Mouse (Mus musculus) forebrain, embryonic 16.5 days (tissue): ENCODE data around the gene Rnf113a2. TPM values are rescaled to one million over a fixed set of nuclear protein-coding genes. Genes with fewer than 3 reads are reported as not detected.
A peak's percentile ranks its signal among the peaks of the same experiment; 100 is the strongest.

Experiments
- ATAC-seq: fragments of 200-750 bp; cut with Nextera tagmentation; 2 replicates; pipeline ENCODE4 v1.8.0; 2017; ENCODE audit warnings: mild to moderate bottlenecking, moderate library complexity
- H3K27ac ChIP-seq: fragments of 300-500 bp; sonication (generic); 2 replicates; pipeline ENCODE4 v1.5.1; 2014; ENCODE audit warnings: low read length, control low read depth
- H3K27me3 ChIP-seq: fragments of 300-500 bp; sonication (generic); replicated peaks from 2 replicates; pipeline ENCODE4 v1.6.1; 2014; ENCODE audit warnings: low read length; ENCODE audit not compliant: control insufficient read depth, insufficient read depth
- H3K36me3 ChIP-seq: fragments of 300-500 bp; sonication (generic); 2 replicates; pipeline ENCODE4 v1.6.1; 2014; ENCODE audit not compliant: control insufficient read depth, insufficient read depth
- H3K4me1 ChIP-seq: fragments of 300-500 bp; sonication (generic); replicated peaks from 2 replicates; pipeline ENCODE4 v1.6.1; 2014; ENCODE audit warnings: low read length; ENCODE audit not compliant: control insufficient read depth, insufficient read depth
- H3K4me2 ChIP-seq: fragments of 300-500 bp; sonication (generic); 2 replicates; pipeline ENCODE4 v1.6.1; 2014; ENCODE audit warnings: mild to moderate bottlenecking, low read length, control low read depth
- H3K4me3 ChIP-seq: fragments of 300-500 bp; sonication (generic); replicated peaks from 2 replicates; pipeline ENCODE4 v1.5.1; 2014; ENCODE audit warnings: mild to moderate bottlenecking, low read length, control low read depth
- H3K9ac ChIP-seq: fragments of 300-500 bp; sonication (generic); replicated peaks from 2 replicates; pipeline ENCODE4 v1.6.1; 2014; ENCODE audit warnings: low read depth, low read length, control low read depth
- H3K9me3 ChIP-seq: fragments of 300-500 bp; sonication (generic); 2 replicates; pipeline ENCODE4 v1.6.1; 2016; ENCODE audit warnings: low read length; ENCODE audit not compliant: control insufficient read depth
- WGBS: fragments of 180-500 bp; shearing (Covaris S2); extraction: QIAGEN DNeasy Blood & Tissue Kit; methylation state at CpG from one replicate; pipeline ENCODE4 v1.1.7; 2014; 5-methylcytosine and 5-hydroxymethylcytosine counted together
- polyA plus RNA-seq: library from polyadenylated mRNA; unstranded; fragments of >200 nt; fragmentation: Nextera tagmentation; extraction: Ambion mirVana; gene quantifications from 2 replicates; pipeline ENCODE4 v1.2.1, GENCODE M21; 2015

Gene Rnf113a2
- 26.9 and 30.1 TPM in 2 replicates for polyA plus RNA-seq

DNA sequence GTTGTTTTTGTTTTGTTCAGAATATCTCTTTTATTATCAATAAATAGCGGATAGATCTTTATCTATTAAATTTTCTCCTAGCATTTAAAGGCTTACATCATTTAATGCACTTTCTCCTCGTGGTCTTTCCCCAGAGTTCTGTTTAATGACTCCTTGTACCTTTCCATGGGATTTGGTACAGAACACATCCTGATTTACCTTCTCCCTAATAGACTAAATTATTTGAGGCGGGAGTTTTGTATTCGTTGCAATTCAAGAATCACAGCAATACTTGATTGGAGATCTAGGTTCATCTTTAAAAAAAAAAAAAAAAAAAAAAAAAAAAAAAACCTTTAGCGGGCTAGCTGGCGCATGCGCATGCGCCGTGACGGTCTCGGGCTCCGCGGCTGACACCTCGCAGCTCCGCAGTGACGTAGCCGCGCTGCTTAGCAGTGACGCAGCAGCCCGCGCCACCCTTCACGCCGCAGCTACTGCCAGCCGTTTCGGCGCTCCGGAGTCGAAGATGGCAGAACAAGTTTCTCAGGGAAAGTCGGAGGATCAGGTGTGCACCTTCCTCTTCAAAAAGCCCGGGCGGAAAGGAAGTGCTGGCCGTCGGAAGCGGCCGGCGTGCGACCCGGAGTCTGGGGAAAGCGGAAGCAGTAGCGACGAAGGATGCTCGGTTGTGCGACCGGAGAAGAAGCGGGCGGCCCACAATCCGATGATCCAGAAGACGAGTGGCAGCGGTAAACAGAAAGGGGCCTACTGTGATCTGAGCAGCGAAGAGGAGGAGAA lies at the start of gene Rnf113a2:
Gene Rnf113a2, plus strand, starts transcription at position 363 of the 771 bp plus-strand sequence.
- Histone ChIP-seq H3K9me3 (0 out of 2 replicates have a peak, but pooled peaks cover 3% of the 10 kb centered on the region), H3K36me3 (peaks cover 2% of the 10 kb centered on the region; the same call in 1 of the 2 replicates), H3K27ac (peak within 1 kb of the TSS; percentile 88), H3K4me2 (peak within 1 kb of the TSS; percentile 93), H3K9ac (peak within 1 kb of the TSS; percentile 71), H3K4me3 (peak within 1 kb of the TSS; percentile 80), H3K4me1 (peaks cover 8% of the 10 kb centered on the region), H3K27me3 (no peaks in the 10 kb centered on the region)
- WGBS = 3% methylated on average over 50 of the region's 50 CpGs
- ATAC-seq = peak; percentile 98

DNA sequence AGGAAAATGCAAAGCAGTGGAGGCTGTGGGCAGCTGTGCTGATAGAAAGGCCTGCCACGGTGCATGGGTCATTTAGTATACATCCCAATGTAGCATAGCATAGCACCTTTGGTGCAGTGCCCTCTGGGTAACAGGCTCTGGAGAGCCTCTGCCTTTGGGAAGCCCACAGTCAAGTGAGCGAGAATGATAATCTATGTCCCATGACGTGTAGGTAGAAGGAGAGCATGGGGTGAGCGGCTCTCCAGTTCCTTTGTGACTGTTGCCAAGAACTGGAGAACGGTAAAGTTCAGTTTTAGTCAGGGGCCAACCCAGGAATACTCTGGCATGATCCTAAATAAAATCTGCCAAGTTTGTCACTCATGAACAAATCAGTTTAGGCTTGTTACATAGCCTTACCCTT lies 45.3 kb upstream of the Rnf113a2 start:
- no peaks in the 10 kb centered on the region for H3K4me1 ChIP-seq
- H3K4me3 ChIP-seq = no peak overlapping the region
- WGBS = 95% methylated on average over 5 of the region's 5 CpGs
- H3K27ac ChIP-seq = no peak overlapping the region
- peaks cover 52% of the 10 kb centered on the region for H3K36me3 ChIP-seq
- H3K27me3 ChIP-seq = no peaks in the 10 kb centered on the region
- ATAC-seq = no peak
- H3K9me3 ChIP-seq = no peaks in the 10 kb centered on the region
- no peak overlapping the region for H3K4me2 ChIP-seq
- H3K9ac ChIP-seq = no peak overlapping the region

DNA sequence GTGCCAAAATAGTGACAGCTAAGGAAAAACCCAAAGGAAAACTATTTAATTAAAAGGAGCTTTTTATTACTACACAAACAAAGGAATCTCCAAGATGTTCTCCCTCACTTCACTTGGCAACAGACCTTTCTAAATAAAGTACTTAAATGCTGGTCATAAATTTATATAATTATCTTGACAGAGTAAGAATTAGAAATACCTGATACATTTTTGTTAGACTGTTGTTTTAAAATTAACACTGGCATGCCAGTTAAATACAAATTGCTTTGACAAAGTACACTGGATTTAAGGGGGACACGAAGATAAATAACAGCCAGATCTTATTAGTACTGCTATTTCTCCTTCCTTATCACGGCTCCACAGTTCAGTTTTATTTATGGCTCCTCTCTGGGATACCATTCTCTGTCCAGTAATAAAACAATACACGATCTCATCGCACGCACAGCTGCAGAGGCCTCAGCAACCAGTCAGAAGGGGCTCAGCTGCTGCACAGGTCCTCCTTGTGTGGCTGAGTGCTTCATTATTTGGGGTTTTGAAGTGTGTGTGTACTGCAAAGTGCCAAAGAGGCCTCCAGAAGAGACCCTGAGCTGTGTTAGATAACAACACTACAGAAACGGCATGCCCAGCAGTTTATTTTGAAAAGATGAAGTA lies 43.0 kb upstream of the Rnf113a2 start:
- no peaks in the 10 kb centered on the region for H3K27me3 ChIP-seq
- no peak for ATAC-seq
- no peaks in the 10 kb centered on the region for H3K9me3 ChIP-seq
- no peak overlapping the region for H3K4me3 ChIP-seq
- no peak overlapping the region for H3K27ac ChIP-seq
- H3K36me3 ChIP-seq = peaks cover 38% of the 10 kb centered on the region
- no peaks in the 10 kb centered on the region for H3K4me1 ChIP-seq
- WGBS = 86% methylated on average over 6 of the region's 6 CpGs
- no peak overlapping the region for H3K9ac ChIP-seq
- H3K4me2 ChIP-seq = no peak overlapping the region

DNA sequence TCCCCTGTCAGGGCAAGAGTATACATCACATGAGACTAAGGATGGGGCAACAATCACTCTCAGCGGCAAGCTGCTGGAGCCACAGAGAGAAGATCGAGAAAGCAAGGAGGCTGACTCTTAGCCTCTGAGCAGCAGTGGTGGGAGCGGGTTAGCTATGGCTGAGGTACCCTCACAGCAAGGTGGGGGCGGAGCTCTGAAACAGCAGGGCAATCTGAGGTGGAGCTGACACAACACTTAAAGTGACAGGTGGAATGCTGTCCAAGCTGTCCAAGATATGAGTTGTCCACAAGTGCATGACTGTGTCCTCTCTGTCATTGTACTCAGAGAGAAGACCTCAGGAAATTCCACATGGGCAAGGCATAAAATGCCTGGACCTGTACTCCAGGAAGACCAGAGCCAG lies 34.6 kb upstream of the Rnf113a2 start:
- no peaks in the 10 kb centered on the region; the same call in 1 of the 2 replicates for H3K4me1 ChIP-seq
- 88% methylated on average over 4 of the region's 4 CpGs for WGBS
- ATAC-seq = no peak
- no peak overlapping the region for H3K9ac ChIP-seq
- H3K27me3 ChIP-seq = no peaks in the 10 kb centered on the region
- no peaks in the 10 kb centered on the region for H3K9me3 ChIP-seq
- no peaks in the 10 kb centered on the region for H3K36me3 ChIP-seq
- no peak overlapping the region for H3K27ac ChIP-seq
- H3K4me3 ChIP-seq = no peak overlapping the region
- no peak overlapping the region for H3K4me2 ChIP-seq

DNA sequence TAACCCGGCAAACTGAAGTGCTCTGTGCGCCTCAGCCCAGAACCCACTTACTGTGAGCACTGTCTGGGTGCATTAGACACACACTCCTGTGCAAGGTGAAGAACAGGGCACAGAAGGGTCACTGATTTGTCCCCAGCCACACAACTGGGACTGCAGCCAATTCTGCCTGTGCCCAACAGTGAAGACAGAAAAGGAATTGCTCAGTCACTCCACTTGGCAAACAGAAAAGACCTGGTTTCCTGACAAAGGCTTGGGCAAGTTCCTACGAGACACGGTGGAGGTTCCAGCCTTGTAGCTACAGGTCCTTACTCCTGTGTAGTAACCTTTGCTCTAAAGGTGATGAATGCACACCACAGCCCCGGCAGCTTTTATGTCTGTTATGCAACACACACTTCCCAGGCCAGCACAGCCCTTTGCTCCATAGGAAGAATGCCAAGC lies 32.3 kb upstream of the Rnf113a2 start:
- H3K9me3 ChIP-seq = no peaks in the 10 kb centered on the region
- no peak overlapping the region for H3K4me3 ChIP-seq
- no peak overlapping the region for H3K27ac ChIP-seq
- no peak overlapping the region for H3K9ac ChIP-seq
- 62% methylated on average over 5 of the region's 5 CpGs for WGBS
- H3K36me3 ChIP-seq = no peaks in the 10 kb centered on the region
- H3K27me3 ChIP-seq = no peaks in the 10 kb centered on the region
- no peaks in the 10 kb centered on the region; the same call in 1 of the 2 replicates for H3K4me1 ChIP-seq
- no peak for ATAC-seq
- H3K4me2 ChIP-seq = no peak overlapping the region

DNA sequence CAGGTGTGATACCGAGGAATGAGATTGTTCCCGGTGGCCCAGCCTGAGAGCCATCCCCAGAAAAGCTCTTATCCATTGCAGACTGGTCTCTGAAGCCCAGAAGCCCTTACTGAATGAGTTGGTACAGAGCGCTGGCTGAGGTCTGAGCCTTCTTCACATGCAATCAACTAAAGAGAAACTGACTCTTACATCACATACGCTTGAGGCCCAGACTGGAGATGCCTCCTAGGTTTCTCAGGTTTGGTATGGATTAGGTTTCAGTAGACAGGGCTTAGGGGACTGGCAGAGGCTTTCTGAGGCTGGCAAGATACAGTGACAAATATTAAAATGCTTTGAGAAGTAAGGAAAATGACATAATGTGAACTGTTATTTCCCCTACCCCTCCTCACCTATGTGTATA lies 31.6 kb upstream of the Rnf113a2 start:
- 93% methylated on average over 4 of the region's 4 CpGs for WGBS
- H3K4me1 ChIP-seq = no peaks in the 10 kb centered on the region; the same call in 1 of the 2 replicates
- H3K9me3 ChIP-seq = no peaks in the 10 kb centered on the region
- no peaks in the 10 kb centered on the region for H3K27me3 ChIP-seq
- no peaks in the 10 kb centered on the region for H3K36me3 ChIP-seq
- no peak overlapping the region for H3K4me3 ChIP-seq
- no peak overlapping the region for H3K27ac ChIP-seq
- H3K9ac ChIP-seq = no peak overlapping the region
- ATAC-seq = no peak
- no peak overlapping the region for H3K4me2 ChIP-seq

DNA sequence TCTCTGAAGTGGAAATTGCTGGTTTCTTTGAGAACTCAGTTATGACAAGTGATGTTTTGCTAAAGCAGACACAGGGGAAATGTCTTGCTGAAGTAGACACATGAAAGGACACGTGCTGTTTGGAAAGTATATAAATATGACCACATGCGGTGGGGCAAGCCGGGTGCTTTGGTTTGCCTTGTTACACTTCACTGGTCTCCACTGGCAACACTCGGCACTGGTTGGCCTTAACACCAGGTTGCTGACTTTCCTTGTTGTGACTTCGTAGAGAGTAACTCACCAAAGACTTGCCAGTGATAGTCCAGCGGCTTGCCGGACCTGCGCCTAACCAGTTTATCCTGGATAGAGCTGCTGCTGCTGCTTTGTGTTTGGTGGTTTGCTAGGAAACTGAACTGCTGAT lies 28.9 kb upstream of the Rnf113a2 start:
- H3K4me1 ChIP-seq = no peaks in the 10 kb centered on the region; the same call in 1 of the 2 replicates
- H3K4me2 ChIP-seq = no peak overlapping the region
- H3K9ac ChIP-seq = no peak overlapping the region
- H3K27me3 ChIP-seq = no peaks in the 10 kb centered on the region
- no peaks in the 10 kb centered on the region for H3K36me3 ChIP-seq
- no peak for ATAC-seq
- H3K9me3 ChIP-seq = no peaks in the 10 kb centered on the region
- 85% methylated on average over 8 of the region's 8 CpGs for WGBS
- H3K27ac ChIP-seq = no peak overlapping the region
- H3K4me3 ChIP-seq = no peak overlapping the region

DNA sequence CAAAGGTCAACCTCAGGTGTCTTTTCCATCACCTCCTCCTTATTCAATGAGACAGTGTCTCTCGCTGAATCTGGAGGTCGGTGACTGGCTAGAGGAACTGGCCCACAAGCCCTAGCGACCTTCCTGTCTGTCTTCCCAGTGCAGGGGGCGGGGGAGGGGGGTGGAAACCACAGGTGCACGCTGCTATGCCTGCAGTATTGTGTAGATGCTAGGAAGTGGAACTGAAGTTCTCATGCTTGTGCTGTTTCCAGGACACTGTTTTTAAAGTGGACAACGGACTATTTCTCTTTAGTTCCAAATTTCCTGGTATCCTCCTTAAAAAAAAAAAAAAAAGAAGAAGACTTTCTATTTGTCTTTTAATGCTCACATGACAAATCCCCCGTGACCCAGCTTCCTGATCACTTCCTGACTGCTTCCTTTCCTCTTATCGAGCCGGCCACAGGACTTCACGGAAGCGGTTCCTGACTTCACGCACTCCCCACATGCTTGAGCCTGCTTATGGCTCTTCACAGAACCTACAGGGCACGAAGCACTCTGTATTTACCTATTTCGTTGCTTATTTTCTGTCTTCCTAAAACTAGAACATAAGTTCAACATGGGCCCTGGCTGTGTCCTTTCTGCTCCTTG lies 28.1 kb upstream of the Rnf113a2 start:
- ATAC-seq = no peak
- H3K36me3 ChIP-seq = no peaks in the 10 kb centered on the region
- no peaks in the 10 kb centered on the region; the same call in 1 of the 2 replicates for H3K4me1 ChIP-seq
- WGBS = 79% methylated on average over 14 of the region's 14 CpGs
- H3K4me3 ChIP-seq = no peak overlapping the region
- H3K27ac ChIP-seq = no peak overlapping the region
- H3K27me3 ChIP-seq = no peaks in the 10 kb centered on the region
- no peaks in the 10 kb centered on the region for H3K9me3 ChIP-seq
- no peak overlapping the region for H3K4me2 ChIP-seq
- no peak overlapping the region for H3K9ac ChIP-seq

DNA sequence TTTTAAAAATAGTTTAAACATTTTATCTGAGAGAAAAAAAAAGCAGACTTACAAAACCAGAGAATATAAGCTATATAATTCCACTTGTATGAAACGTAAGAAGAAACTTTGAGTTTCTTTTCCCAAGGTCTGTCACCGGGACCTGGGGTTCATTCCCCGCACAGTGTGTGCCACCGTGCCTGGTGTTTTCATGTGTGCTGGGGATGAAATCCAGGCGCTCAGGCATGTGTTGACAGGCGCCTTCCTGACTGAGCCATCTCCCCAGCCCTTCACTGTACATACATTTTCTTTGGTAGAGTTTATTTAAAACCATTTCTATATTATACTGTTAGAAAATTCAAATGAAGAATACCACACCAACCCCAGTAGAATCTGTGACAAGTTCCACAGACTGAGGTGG lies 26.7 kb upstream of the Rnf113a2 start:
- no peak for ATAC-seq
- WGBS = 90% methylated on average over 6 of the region's 6 CpGs

More for the DNA sequence above, 26.7 kb upstream of the Rnf113a2 start:
- no peak overlapping the region for H3K27ac ChIP-seq
- H3K9me3 ChIP-seq = no peaks in the 10 kb centered on the region
- H3K36me3 ChIP-seq = no peaks in the 10 kb centered on the region
- H3K27me3 ChIP-seq = no peaks in the 10 kb centered on the region
- H3K4me1 ChIP-seq = no peaks in the 10 kb centered on the region
- no peak overlapping the region for H3K9ac ChIP-seq
- no peak overlapping the region for H3K4me2 ChIP-seq
- no peak overlapping the region for H3K4me3 ChIP-seq
